Mouse (Mus musculus): ENCODE results near the gene Ramp2. TPM values are rescaled to one million over a fixed set of nuclear protein-coding genes. Genes with fewer than 3 reads are reported as not detected.

The Ramp2 gene
- polyA plus RNA-seq, 1 experiment from 2014 or later = 196 TPM

DNA sequence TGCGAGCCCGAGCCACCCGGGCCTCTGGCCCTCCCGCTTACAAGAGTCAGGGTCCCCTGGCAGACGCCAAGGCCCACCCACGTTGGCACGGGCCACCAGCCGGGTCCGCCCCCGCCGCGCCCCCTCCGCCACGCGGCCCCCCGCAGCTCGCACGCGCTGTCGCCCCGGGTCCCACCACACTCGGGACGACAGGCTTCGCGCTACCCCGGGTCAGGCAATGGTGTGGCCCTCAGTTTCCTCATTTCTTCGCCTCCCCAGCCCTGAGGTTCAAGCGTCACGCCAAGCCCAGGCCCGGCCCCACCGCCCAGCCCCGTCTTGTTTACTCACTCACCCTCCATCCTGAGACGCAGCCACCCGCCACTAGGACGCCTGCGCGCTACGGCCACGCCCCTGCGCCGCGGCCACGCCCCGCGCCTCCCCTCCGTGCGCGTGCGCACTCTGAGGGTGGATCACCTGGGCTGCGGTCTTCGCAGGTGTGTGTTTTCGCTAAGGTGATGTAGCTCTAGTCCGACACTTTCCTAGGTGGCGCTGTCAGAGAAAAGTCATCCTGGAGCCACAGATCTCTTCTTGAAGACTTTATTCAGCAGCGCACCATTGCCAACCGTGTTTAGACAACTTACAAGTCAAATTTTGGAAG is 19.6 kb upstream of the Ramp2 start, which contains the start of gene Ezh1:
Gene Ezh1 (minus strand): TSS at position 399 of the 637 bp plus-strand sequence.
- H3K4me1 ChIP-seq (replicated peaks) = peaks cover 22% of the 10 kb centered on the region
- H3K27me3 ChIP-seq = no peaks in the 10 kb centered on the region
- H3K4me2 ChIP-seq = peak within 1 kb of the TSS; percentile 86
- peak within 1 kb of the TSS; percentile 85 for H3K9ac ChIP-seq
- ATAC-seq (replicated peaks; ENCODE audit: insufficient number of reproducible peaks, insufficient read depth, low FRiP score, low read depth) = peak; percentile 90
- peak within 1 kb of the TSS; percentile 90 for H3K4me3 ChIP-seq
- H3K9me3 ChIP-seq (replicated peaks) = no peaks in the 10 kb centered on the region
- under 1% methylated on average over 55 of the region's 56 CpGs for WGBS
- peak within 1 kb of the TSS; percentile 80 for H3K27ac ChIP-seq
- H3K36me3 ChIP-seq = no peaks in the 10 kb centered on the region

DNA sequence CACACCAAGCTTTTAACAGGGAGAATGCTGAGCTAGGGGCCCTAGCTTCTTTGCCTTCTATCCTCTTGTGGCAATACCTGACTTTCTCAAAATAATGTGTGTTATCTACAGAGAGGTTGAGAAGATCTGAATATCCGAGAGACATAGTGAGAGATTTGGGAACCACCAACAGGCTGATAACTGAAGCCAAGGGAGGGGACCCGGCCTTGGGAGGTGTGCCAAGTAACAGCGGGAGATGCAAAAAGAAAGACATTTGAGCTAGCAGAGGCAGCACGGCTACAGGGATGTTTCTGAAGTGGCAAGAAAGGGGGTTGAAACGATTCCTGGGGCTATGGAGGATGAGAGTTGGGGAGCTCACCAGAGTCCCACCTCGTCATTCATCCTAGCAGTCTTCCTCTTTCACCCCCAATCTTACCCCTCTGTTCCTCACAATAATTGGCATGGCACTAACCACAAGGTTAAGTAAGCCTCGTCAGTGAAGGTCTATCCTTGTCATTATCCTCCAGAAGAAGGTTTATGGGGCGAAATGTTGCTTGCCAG is 16.4 kb upstream of the Ramp2 start:
- H3K36me3 ChIP-seq = no peaks in the 10 kb centered on the region
- no peak overlapping the region for H3K9ac ChIP-seq
- no peak overlapping the region for H3K4me3 ChIP-seq
- peak overlapping the region; percentile 92 for H3K27ac ChIP-seq
- 20% methylated on average over 8 of the region's 8 CpGs for WGBS
- H3K27me3 ChIP-seq = 0 out of 2 replicates have a peak, but pooled peaks cover 3% of the 10 kb centered on the region
- no peaks in the 10 kb centered on the region for H3K9me3 ChIP-seq (replicated peaks)
- no peak overlapping the region for H3K4me2 ChIP-seq
- H3K4me1 ChIP-seq (replicated peaks) = peaks cover 25% of the 10 kb centered on the region
- no peak for ATAC-seq (replicated peaks; ENCODE audit: insufficient number of reproducible peaks, insufficient read depth, low FRiP score, low read depth)

DNA sequence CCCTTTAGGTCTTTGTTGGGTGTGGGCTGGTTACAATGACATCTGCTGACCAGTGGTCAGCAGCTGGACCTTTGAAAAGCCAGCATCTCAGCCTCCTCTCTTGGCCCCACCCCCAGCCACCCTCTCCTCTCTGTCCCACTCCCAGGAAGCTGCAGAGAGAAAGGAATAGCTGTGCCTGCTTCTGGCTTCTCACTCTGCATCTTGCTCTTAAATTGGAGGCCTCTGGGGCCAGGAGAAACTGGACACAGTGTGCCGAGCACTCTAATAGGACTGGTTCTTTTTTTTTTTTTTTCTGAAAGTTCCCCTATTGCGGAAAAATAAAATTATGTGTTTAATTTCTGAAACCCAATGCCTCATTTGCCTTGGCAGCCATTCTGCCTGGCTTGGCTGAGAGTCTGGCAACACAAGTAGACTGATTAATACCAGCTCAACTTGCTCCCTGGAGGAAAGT is 15.7 kb upstream of the Ramp2 start:
- Histone ChIP-seq H3K27me3 (0 out of 2 replicates have a peak, but pooled peaks cover 3% of the 10 kb centered on the region), H3K4me2 (no peak overlapping the region), H3K4me3 (no peak overlapping the region), H3K9me3 (replicated peaks) (no peaks in the 10 kb centered on the region), H3K4me1 (replicated peaks) (peaks cover 25% of the 10 kb centered on the region), H3K9ac (no peak overlapping the region), H3K36me3 (no peaks in the 10 kb centered on the region), H3K27ac (peak overlapping the region; percentile 92)
- 43% methylated on average over 2 of the region's 2 CpGs for WGBS
- ATAC-seq (replicated peaks; ENCODE audit: insufficient number of reproducible peaks, insufficient read depth, low FRiP score, low read depth) = no peak

DNA sequence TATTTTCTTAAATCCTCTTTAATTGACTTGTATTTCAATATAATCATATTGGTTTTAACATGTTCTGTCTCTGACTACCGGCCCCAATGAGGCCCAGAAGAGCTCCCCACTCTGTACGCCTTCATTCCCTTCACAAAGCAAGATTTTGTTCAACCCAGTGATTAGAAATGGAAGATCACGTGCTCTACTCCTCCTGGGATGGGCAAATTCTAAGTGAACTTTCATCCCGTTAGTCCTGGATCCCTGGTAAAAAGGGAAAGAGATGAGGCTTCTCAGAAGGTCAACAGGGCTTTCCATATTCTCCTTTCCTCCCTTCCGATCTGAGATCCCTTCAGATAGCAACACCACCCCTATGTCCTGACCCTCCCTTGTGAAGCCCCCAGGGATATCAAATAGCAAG is 15.3 kb upstream of the Ramp2 start:
- peak overlapping the region; percentile 50 for H3K4me2 ChIP-seq
- no peak for ATAC-seq (replicated peaks; ENCODE audit: insufficient number of reproducible peaks, insufficient read depth, low FRiP score, low read depth)
- peak overlapping the region; percentile 92 for H3K27ac ChIP-seq
- peaks cover 20% of the 10 kb centered on the region for H3K4me1 ChIP-seq (replicated peaks)
- no peaks in the 10 kb centered on the region for H3K36me3 ChIP-seq
- 0 out of 2 replicates have a peak, but pooled peaks cover 3% of the 10 kb centered on the region for H3K27me3 ChIP-seq
- no peak overlapping the region for H3K4me3 ChIP-seq
- 0 out of 2 replicates have a peak overlapping the region, but pooled peaks have one; percentile 32 for H3K9ac ChIP-seq
- WGBS = 38% methylated on average over 5 of the region's 5 CpGs
- H3K9me3 ChIP-seq (replicated peaks) = no peaks in the 10 kb centered on the region

DNA sequence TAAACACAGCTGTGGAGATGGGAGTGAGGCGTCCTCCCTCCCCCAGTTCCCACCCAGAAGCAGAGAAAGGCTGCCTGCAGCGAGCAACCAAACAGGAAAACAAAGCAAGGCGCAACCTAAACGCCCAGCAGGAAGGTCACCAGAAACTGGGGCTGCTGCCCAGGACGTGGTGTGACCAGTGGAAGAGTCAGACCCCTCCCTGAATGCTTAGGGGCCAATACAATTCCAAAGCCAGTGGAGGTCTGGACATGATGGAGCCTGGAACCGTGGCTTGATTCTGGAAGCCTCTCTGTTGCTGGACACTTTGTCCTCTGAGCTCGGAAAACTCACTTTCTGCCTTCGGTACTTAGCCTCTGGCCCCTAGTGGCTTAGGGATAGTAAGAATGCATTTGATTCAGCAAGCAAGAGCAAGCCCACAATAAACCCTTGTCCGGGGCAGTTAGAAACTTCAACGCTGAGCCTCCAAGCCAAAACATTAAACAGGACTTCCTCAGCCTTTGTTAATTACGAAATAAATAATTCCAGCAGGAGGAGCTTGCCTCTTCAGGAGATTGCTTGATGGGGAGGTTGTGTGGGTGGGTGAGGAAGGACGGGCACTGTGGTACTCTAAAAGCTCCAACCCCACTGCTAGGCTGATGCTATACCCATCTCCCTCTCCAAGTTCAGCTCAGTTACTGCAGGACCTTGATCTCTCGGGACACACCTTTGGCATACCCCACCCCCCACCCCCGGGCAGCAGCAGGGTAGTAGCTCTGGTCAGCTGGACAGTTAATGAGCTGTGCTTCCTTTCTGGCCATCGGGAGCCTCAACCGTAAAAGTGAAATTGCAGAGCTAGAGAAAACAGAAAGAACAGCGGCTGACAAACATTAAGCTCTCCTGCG is 14.6 kb upstream of the Ramp2 start:
- peaks cover 19% of the 10 kb centered on the region for H3K4me1 ChIP-seq (replicated peaks)
- H3K36me3 ChIP-seq = no peaks in the 10 kb centered on the region
- WGBS = 10% methylated on average over 18 of the region's 18 CpGs
- H3K9me3 ChIP-seq (replicated peaks) = no peaks in the 10 kb centered on the region
- H3K27me3 ChIP-seq = 0 out of 2 replicates have a peak, but pooled peaks cover 3% of the 10 kb centered on the region
- ATAC-seq (replicated peaks; ENCODE audit: insufficient number of reproducible peaks, insufficient read depth, low FRiP score, low read depth) = peak; percentile 28; the same call in 1 of the 2 replicates
- H3K27ac ChIP-seq = peak overlapping the region; percentile 92
- peak overlapping the region; percentile 50 for H3K4me2 ChIP-seq
- peak overlapping the region; percentile 32; the same call in 1 of the 2 replicates for H3K9ac ChIP-seq
- H3K4me3 ChIP-seq = peak overlapping the region; percentile 21

DNA sequence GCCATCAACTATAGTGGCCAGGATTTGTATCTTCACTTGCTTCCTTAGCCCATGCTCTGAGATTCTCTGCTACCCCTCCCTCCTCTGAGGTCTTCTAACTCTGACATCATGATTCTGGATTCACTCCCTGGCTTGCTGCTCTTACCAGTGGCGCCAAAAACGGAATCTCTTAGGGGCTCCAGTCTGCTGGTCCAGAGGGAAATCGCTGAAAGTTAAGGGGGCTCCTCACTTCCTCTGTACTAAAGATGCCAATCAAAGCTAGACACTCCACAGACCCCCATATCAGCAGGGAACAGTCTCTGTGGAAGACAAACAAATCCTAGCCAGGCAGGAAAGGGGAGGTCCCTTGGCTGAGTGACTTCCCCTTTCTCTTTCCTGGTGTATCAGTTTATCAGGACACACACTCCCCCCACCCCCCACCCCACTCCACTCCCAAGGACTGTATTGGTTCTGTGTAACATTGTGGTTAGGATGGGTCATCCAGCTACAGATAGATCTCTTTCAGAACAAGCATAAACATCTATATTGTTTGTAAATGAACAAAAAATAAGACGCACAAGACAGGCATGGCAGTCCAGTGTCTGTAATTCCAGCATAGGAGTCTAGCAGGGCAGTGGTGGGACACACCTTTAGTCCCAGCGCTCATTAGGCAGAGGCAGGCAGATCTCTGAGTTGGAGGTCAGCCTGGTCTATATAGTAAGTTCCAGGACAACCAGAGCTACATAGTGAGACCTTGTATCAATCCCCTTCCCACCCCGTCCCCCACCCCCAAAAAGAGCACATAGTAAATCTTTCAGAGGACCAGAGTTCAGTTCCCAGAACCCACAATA is 13.6 kb upstream of the Ramp2 start:
- Histone ChIP-seq H3K4me1 (replicated peaks) (peaks cover 17% of the 10 kb centered on the region), H3K27me3 (0 out of 2 replicates have a peak, but pooled peaks cover 3% of the 10 kb centered on the region), H3K4me3 (peak overlapping the region; percentile 21; the same call in 1 of the 2 replicates), H3K9ac (no peak overlapping the region), H3K4me2 (peak overlapping the region; percentile 50), H3K36me3 (no peaks in the 10 kb centered on the region), H3K9me3 (replicated peaks) (no peaks in the 10 kb centered on the region), H3K27ac (peak overlapping the region; percentile 92)
- WGBS = 37% methylated on average over 6 of the region's 6 CpGs
- ATAC-seq (replicated peaks; ENCODE audit: insufficient number of reproducible peaks, insufficient read depth, low FRiP score, low read depth) = peak; percentile 91

DNA sequence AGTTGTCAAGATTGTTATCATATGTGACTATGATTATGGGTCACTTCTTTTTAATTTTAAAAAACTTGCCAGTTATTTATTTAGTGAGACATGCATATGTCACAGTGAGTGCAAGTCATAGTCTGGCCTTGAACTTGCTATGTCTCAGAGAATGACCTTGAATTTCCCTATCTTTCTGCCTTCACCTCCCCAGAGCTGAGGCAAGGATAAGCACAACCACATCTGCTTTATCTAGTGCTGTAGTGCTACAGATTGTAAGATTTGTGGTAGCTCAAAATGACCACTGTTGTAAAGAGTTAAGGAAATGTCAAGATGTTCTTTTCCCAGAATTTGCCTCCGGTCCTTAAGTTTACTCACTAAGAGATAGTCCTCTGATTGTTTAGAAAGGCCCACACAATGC is 12.6 kb upstream of the Ramp2 start:
- Histone ChIP-seq H3K4me3 (no peak overlapping the region), H3K9me3 (replicated peaks) (no peaks in the 10 kb centered on the region), H3K36me3 (no peaks in the 10 kb centered on the region), H3K4me1 (replicated peaks) (peaks cover 24% of the 10 kb centered on the region), H3K9ac (no peak overlapping the region), H3K4me2 (no peak overlapping the region), H3K27me3 (0 out of 2 replicates have a peak, but pooled peaks cover 3% of the 10 kb centered on the region), H3K27ac (no peak overlapping the region)
- 69% methylated on average over 1 of the region's 1 CpGs for WGBS
- no peak for ATAC-seq (replicated peaks; ENCODE audit: insufficient number of reproducible peaks, insufficient read depth, low FRiP score, low read depth)

DNA sequence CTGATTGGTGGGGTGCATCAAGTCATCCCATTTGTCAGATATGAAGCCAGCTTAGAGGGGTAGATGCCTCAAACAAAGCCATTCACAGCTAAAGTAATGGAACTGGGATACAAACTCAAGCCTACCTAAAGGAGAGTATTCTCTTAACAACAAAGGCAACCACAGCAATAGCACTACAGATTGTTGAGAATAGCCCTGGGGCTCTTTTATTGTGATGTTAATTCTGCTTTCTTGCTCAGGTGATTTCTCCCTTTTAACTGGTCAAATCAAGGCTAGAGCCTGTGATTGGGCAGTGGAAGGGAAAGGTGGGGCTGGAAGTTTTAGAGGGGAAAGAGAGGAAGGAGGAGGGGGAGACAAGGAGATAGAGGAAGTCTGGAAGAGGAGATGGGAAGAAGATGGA is 11.7 kb upstream of the Ramp2 start:
- no peak overlapping the region for H3K9ac ChIP-seq
- no peak for ATAC-seq (replicated peaks; ENCODE audit: insufficient number of reproducible peaks, insufficient read depth, low FRiP score, low read depth)

DNA sequence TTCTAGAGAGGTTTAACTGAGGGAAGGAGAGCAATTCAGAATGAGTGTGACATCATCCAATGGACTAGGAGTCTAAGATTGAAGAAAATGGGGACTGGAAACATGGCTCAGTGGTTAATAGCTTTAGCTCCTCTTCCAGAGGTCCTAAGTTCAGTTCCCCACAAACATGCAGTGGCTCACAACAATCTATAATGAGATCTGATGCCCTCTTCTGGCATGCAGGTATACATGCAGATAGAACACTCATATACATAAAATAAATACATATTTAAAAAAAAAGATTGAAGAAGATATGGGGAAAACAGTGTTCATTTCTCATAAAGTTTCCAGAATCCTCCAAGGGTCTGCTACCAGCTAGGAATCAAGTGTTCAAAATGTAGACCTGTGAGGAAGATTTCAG is 10.4 kb upstream of the Ramp2 start:
- Histone ChIP-seq H3K4me3 (no peak overlapping the region), H3K4me1 (replicated peaks) (peaks cover 20% of the 10 kb centered on the region), H3K9me3 (replicated peaks) (no peaks in the 10 kb centered on the region), H3K4me2 (no peak overlapping the region), H3K27me3 (0 out of 2 replicates have a peak, but pooled peaks cover 3% of the 10 kb centered on the region), H3K36me3 (no peaks in the 10 kb centered on the region), H3K27ac (no peak overlapping the region), H3K9ac (no peak overlapping the region)
- no peak for ATAC-seq (replicated peaks; ENCODE audit: insufficient number of reproducible peaks, insufficient read depth, low FRiP score, low read depth)

More for the DNA sequence above, 11.7 kb upstream of the Ramp2 start:
- H3K4me2 ChIP-seq = no peak overlapping the region
- no peaks in the 10 kb centered on the region for H3K36me3 ChIP-seq
- no peak overlapping the region for H3K27ac ChIP-seq
- peaks cover 24% of the 10 kb centered on the region for H3K4me1 ChIP-seq (replicated peaks)
- no peak overlapping the region for H3K4me3 ChIP-seq
- H3K9me3 ChIP-seq (replicated peaks) = no peaks in the 10 kb centered on the region
- 0 out of 2 replicates have a peak, but pooled peaks cover 3% of the 10 kb centered on the region for H3K27me3 ChIP-seq

DNA sequence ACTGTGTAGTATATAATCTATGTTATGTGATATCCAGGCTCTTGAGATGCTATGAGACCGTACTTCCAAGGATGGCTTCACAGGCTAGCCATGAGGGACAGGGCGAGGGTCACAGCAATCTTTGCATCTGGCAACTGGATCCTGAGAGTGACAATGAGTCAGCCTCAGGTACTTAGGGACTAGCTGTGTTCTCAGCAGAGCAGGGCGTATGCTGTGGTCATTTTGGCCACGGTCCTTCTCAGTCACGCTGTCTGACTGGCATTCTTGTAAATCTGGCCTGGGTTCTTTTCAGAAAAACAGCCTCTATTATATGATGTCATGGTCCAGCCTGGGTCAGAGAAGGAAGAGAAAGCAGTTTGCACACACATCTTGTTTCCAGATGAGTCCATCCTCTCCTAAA is 9.0 kb upstream of the Ramp2 start:
- Histone ChIP-seq H3K4me1 (replicated peaks) (peaks cover 7% of the 10 kb centered on the region), H3K27me3 (0 out of 2 replicates have a peak, but pooled peaks cover 3% of the 10 kb centered on the region), H3K4me3 (no peak overlapping the region), H3K4me2 (no peak overlapping the region), H3K27ac (no peak overlapping the region), H3K9ac (no peak overlapping the region), H3K9me3 (replicated peaks) (no peaks in the 10 kb centered on the region), H3K36me3 (no peaks in the 10 kb centered on the region)
- WGBS = 85% methylated on average over 5 of the region's 5 CpGs
- no peak for ATAC-seq (replicated peaks; ENCODE audit: insufficient number of reproducible peaks, insufficient read depth, low FRiP score, low read depth)

All from heart, embryonic 15.5 days (tissue).